Mouse (Mus musculus): ENCODE data around the gene 4833427G06Rik. TPM values are rescaled to one million over a fixed set of nuclear protein-coding genes. Genes with fewer than 3 reads are reported as not detected.

Gene 4833427G06Rik
- polyA plus RNA-seq (2012), result not detected in 2 replicates

GRCm38 (mm10) chr9:51101756-51102425 is at the start of gene 4833427G06Rik:
4833427G06Rik (minus strand) TSS chr9:51102078.

GRCm38 (mm10) chr9:51076979-51077315 is 24.9 kb downstream of the 4833427G06Rik start, which contains the start of gene Layn:
Layn (minus strand) TSS chr9:51077094.

DNA sequence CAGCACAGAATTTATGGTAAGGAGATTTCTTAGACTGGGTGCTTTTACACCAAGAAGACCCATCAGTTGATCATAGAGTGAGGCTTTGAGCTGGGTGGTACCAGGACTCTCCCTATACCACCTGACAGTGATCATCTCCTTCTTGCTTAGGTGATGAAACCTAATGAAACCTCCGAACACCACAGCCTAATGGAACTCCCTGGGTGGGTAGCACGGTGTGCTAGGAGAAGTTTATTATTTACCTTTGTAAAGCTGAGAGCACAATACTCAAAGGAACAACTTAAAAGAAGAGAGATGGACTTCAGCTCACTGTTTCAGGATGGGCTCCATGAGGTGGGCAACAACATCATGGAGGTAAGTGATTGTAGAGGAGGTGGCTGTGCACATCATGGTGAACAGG is 41.3 kb downstream of the 4833427G06Rik start, which contains the start of gene Btg4:
TSS of gene Btg4 (plus strand) at position 301 of the 400 bp plus-strand sequence.

Other genes with a start within 250 kb of the 4833427G06Rik start
- gene Sik2, start 93.0 kb downstream of the 4833427G06Rik start, polyA plus RNA-seq (2012), result 19.6 and 32.2 TPM in 2 replicates
- not detected in 2 replicates for gene Btg4, start 41.2 kb downstream of the 4833427G06Rik start, polyA plus RNA-seq (2012)
- 7.1 and 7.3 TPM in 2 replicates for gene Layn, start 25.0 kb downstream of the 4833427G06Rik start, polyA plus RNA-seq (2012)
- gene Gm32742, start 63.4 kb upstream of the 4833427G06Rik start, polyA plus RNA-seq (2012), result 0.07 and 0.13 TPM in 2 replicates
- 3.5 and 10.4 TPM in 2 replicates for gene Pou2af1, start 111.6 kb upstream of the 4833427G06Rik start, polyA plus RNA-seq (2012)
- 0.11 and 0.36 TPM in 2 replicates for gene Colca2, start 176.5 kb upstream of the 4833427G06Rik start, polyA plus RNA-seq (2012)
- 0.24 TPM in 1 of 2 replicates, not detected in the other for gene 1810046K07Rik, start 226.8 kb upstream of the 4833427G06Rik start, polyA plus RNA-seq (2012)